Mouse (Mus musculus) neural tube, embryonic 11.5 days (tissue): ENCODE data around the gene Slc6a17. TPM values are rescaled to one million over a fixed set of nuclear protein-coding genes. Genes with fewer than 3 reads are reported as not detected.

Experiments
- ATAC-seq: fragments of 200-750 bp; cut with Nextera tagmentation; 2 replicates; pipeline ENCODE4 v1.8.0; 2017; ENCODE audit warnings: moderate number of reproducible peaks, mild to moderate bottlenecking, moderate TSS enrichment, moderate library complexity; ENCODE audit not compliant: insufficient read depth, low FRiP score, low TSS enrichment
- DNase-seq: peaks from one replicate; pipeline ENCODE4 v3.0.0-alpha.2; 2015; ENCODE audit warnings: low spot score
- H3K27ac ChIP-seq: fragments of 300-500 bp; sonication (generic); 2 replicates; pipeline ENCODE4 v1.5.1; 2014; ENCODE audit warnings: low read depth, mild to moderate bottlenecking, low read length
- H3K27me3 ChIP-seq: fragments of 300-500 bp; sonication (generic); 2 replicates; pipeline ENCODE4 v1.6.1; 2014; ENCODE audit warnings: mild to moderate bottlenecking, low read length, mixed read lengths; ENCODE audit not compliant: control insufficient read depth, insufficient read depth
- H3K36me3 ChIP-seq: fragments of 300-500 bp; sonication (generic); 2 replicates; pipeline ENCODE4 v1.6.1; 2014; ENCODE audit warnings: mild to moderate bottlenecking, low read length, moderate library complexity, mixed read lengths; ENCODE audit not compliant: control insufficient read depth, insufficient read depth
- H3K4me1 ChIP-seq: fragments of 300-500 bp; sonication (generic); 2 replicates; pipeline ENCODE4 v1.6.1; 2014; ENCODE audit warnings: low read length, mixed read lengths; ENCODE audit not compliant: control insufficient read depth, insufficient read depth
- H3K4me2 ChIP-seq: fragments of 300-500 bp; sonication (generic); 2 replicates; pipeline ENCODE4 v1.6.1; 2014; ENCODE audit warnings: low read depth, mild to moderate bottlenecking, moderate library complexity
- H3K4me3 ChIP-seq: fragments of 300-500 bp; sonication (generic); 2 replicates; pipeline ENCODE4 v1.5.1; 2014; ENCODE audit warnings: low read depth, low read length
- H3K9ac ChIP-seq: fragments of 300-500 bp; sonication (generic); 2 replicates; pipeline ENCODE4 v1.6.1; 2014; ENCODE audit warnings: mild to moderate bottlenecking, low read length
- H3K9me3 ChIP-seq: fragments of 300-500 bp; sonication (generic); 2 replicates; pipeline ENCODE4 v1.6.1; 2016; ENCODE audit warnings: low read length; ENCODE audit not compliant: control insufficient read depth
- WGBS: fragments of 180-500 bp; shearing (Covaris S2); extraction: QIAGEN DNeasy Blood & Tissue Kit; methylation state at CpG from one replicate; pipeline ENCODE4 v1.1.7; 2014; 5-methylcytosine and 5-hydroxymethylcytosine counted together
- polyA plus RNA-seq: library from polyadenylated mRNA; unstranded; fragments of >200 nt; fragmentation: Nextera tagmentation; extraction: Ambion mirVana; gene quantifications from 2 replicates; pipeline ENCODE4 v1.2.1, GENCODE M21; 2014

The Slc6a17 gene
- polyA plus RNA-seq, 1 experiment from 2014 or later = 2.6 TPM

- H3K4me1 ChIP-seq = no peaks in the 10 kb centered on the region; the same call in 1 of the 2 replicates
- H3K36me3 ChIP-seq = no peaks in the 10 kb centered on the region
- H3K4me2 ChIP-seq = no peak overlapping the region
- H3K4me3 ChIP-seq = no peak overlapping the region
- H3K27me3 ChIP-seq = peaks cover 8% of the 10 kb centered on the region
- no peak overlapping the region for H3K27ac ChIP-seq
- ATAC-seq (no peak), DNase-seq (no peak)
- H3K9ac ChIP-seq = no peak overlapping the region
- H3K9me3 ChIP-seq = no peaks in the 10 kb centered on the region
- 66% methylated on average over 3 of the region's 3 CpGs for WGBS
Observed at GRCm38 (mm10) chr3:107511416-107511815, 6.4 kb downstream of the Slc6a17 start.

- Histone ChIP-seq H3K9me3 (no peaks in the 10 kb centered on the region), H3K27ac (no peak overlapping the region), H3K4me1 (peaks cover 10% of the 10 kb centered on the region), H3K4me2 (no peak overlapping the region), H3K27me3 (no peaks in the 10 kb centered on the region), H3K36me3 (no peaks in the 10 kb centered on the region), H3K9ac (no peak overlapping the region), H3K4me3 (no peak overlapping the region)
- WGBS = 73% methylated on average over 8 of the region's 8 CpGs
- DNase-seq (no peak), ATAC-seq (no peak)
Observed at GRCm38 (mm10) chr3:107508696-107509095, 9.1 kb downstream of the Slc6a17 start.

DNA sequence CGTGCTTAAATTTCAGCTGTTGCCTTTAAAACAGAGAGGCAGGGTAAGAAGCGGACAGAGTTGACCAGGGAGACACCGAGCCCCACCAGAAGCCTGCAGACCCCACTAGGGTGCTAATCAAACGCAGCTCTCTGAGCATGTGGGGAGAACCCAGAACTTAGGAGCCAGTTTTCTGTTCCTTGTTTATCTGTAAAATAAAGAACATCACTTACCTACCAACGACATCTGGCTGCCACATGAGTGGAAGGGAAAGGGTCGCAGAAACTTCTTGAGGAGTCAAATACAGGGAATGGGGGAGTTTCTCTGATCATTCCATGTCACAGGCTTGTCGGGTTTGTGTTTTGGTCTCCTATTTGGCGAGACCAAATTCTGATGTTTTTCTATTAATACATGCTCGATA is 9.9 kb downstream of the Slc6a17 start:
- no peak overlapping the region for H3K4me3 ChIP-seq
- H3K4me2 ChIP-seq = no peak overlapping the region
- H3K4me1 ChIP-seq = peaks cover 10% of the 10 kb centered on the region
- no peak overlapping the region for H3K9ac ChIP-seq
- H3K36me3 ChIP-seq = no peaks in the 10 kb centered on the region
- H3K27me3 ChIP-seq = no peaks in the 10 kb centered on the region
- ATAC-seq (no peak), DNase-seq (no peak)
- no peak overlapping the region for H3K27ac ChIP-seq
- no peaks in the 10 kb centered on the region for H3K9me3 ChIP-seq
- WGBS = 67% methylated on average over 9 of the region's 9 CpGs

GRCm38 (mm10) chr3:107506531-107506930 is 11.3 kb downstream of the Slc6a17 start:
- H3K4me1 ChIP-seq = peaks cover 10% of the 10 kb centered on the region
- DNase-seq (no peak), ATAC-seq (no peak)
- H3K36me3 ChIP-seq = no peaks in the 10 kb centered on the region
- H3K9ac ChIP-seq = no peak overlapping the region
- 72% methylated on average over 4 of the region's 4 CpGs for WGBS
- H3K27me3 ChIP-seq = no peaks in the 10 kb centered on the region
- no peaks in the 10 kb centered on the region for H3K9me3 ChIP-seq
- no peak overlapping the region for H3K4me2 ChIP-seq
- no peak overlapping the region for H3K27ac ChIP-seq
- H3K4me3 ChIP-seq = no peak overlapping the region

DNA sequence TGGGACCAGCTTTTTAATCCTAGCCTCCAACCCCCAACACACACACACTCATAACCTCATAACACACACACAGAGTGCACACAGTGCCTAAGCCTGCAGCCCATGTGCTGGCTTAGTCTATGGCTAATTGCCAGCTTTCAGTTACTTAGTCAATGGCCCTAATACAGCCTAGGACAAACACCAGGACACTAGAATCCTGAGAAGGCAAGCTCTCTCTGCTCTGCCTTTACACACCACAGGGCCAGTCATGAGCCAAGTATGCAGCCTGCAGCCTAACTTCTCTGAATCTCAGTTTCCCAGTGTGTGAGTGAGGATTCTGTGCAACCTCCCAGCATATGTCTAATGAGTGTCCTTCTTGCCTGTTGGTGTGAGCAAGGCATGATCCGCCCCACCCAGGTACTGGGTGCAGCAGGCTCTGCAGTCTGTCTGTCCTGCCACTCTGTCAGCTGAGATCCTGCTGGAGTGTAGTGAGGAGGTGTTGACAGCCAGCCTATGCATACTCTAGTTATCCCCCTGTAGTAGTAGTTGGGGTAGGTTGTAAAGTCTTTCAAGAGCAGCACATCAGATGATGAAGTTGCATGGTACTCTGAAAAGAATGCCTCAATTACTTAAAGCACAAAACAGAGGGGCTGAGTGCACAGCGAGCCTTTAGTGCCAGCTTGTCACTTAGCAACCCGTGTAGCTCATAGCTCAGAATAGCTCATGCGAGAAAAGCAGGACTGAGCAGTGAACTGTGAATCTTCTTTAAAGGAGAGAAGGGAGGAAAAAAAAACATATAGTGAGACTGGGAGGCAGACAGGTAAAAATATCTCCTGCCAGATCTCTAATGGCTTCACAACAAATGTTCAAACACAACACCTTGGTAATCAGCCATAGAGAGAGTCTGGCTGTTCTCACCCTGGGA is 12.1 kb downstream of the Slc6a17 start:
- Histone ChIP-seq H3K36me3 (no peaks in the 10 kb centered on the region), H3K9ac (no peak overlapping the region), H3K4me3 (no peak overlapping the region), H3K27me3 (no peaks in the 10 kb centered on the region), H3K4me1 (peaks cover 10% of the 10 kb centered on the region), H3K4me2 (no peak overlapping the region), H3K27ac (0 out of 2 replicates have a peak overlapping the region, but pooled peaks have one; percentile 39), H3K9me3 (no peaks in the 10 kb centered on the region)
- 26% methylated on average over 4 of the region's 4 CpGs for WGBS
- peak; percentile 18 for DNase-seq
- ATAC-seq = peak; percentile 73

GRCm38 (mm10) chr3:107504542-107504941 is 13.3 kb downstream of the Slc6a17 start:
- no peak for DNase-seq
- ATAC-seq = no peak

DNA sequence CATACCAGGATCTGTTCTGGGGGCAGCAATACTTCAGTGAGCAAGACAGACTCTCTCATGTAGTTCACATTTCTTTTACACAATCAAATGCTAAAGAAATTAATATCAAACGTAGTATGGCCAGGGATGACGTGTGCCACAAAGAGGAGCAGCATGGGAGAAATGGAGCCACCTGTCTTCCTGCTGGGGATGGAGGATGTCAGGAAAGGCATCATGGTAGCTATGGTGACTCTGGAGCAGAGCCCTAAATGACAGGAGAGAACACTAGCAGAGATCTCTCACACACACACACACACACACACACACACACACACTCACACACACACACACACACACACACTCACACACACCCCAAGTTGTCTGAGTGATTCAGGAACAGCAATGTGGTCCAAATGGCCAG is 14.1 kb downstream of the Slc6a17 start:
- H3K27ac ChIP-seq = no peak overlapping the region
- WGBS = 85% methylated on average over 2 of the region's 2 CpGs

More at GRCm38 (mm10) chr3:107504542-107504941, 13.3 kb downstream of the Slc6a17 start:
- H3K27me3 ChIP-seq = no peaks in the 10 kb centered on the region
- H3K9me3 ChIP-seq = no peaks in the 10 kb centered on the region
- H3K36me3 ChIP-seq = no peaks in the 10 kb centered on the region
- H3K4me1 ChIP-seq = peaks cover 10% of the 10 kb centered on the region
- H3K4me2 ChIP-seq = no peak overlapping the region
- WGBS = 70% methylated on average over 1 of the region's 1 CpGs
- H3K27ac ChIP-seq = no peak overlapping the region
- H3K4me3 ChIP-seq = no peak overlapping the region
- no peak overlapping the region for H3K9ac ChIP-seq

GRCm38 (mm10) chr3:107501702-107502151 is 16.1 kb downstream of the Slc6a17 start:
- no peak overlapping the region for H3K4me2 ChIP-seq
- no peak overlapping the region for H3K9ac ChIP-seq
- no peak overlapping the region for H3K27ac ChIP-seq
- H3K36me3 ChIP-seq = no peaks in the 10 kb centered on the region
- no peaks in the 10 kb centered on the region for H3K27me3 ChIP-seq
- H3K9me3 ChIP-seq = no peaks in the 10 kb centered on the region
- ATAC-seq (no peak), DNase-seq (no peak)
- H3K4me1 ChIP-seq = peaks cover 10% of the 10 kb centered on the region
- 53% methylated on average over 7 of the region's 7 CpGs for WGBS
- H3K4me3 ChIP-seq = no peak overlapping the region

More for the DNA sequence above, 14.1 kb downstream of the Slc6a17 start:
- no peaks in the 10 kb centered on the region for H3K27me3 ChIP-seq
- no peaks in the 10 kb centered on the region for H3K9me3 ChIP-seq
- H3K4me1 ChIP-seq = peaks cover 10% of the 10 kb centered on the region
- H3K4me2 ChIP-seq = no peak overlapping the region
- ATAC-seq (no peak), DNase-seq (no peak)
- no peaks in the 10 kb centered on the region for H3K36me3 ChIP-seq
- no peak overlapping the region for H3K4me3 ChIP-seq
- no peak overlapping the region for H3K9ac ChIP-seq

DNA sequence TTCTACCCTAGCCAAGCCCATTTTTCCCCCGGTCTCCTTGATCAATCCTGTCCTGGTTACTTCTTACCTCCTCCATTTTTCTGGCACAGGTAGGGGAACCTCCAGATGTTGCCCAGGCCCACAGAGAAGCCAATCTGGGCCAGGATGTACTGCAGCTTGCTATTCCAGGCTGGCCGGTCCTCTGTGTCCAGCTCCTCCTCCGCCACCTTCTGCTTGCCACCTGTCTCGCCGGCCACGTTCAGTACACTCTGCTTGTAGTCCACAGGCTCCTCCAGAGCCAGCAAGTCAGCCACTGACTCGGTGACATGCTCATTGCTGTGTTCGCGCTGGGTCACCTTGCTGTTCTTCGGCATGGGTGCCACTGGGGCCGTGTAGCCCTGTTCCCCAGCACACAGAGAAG is 17.5 kb downstream of the Slc6a17 start:
- Histone ChIP-seq H3K4me2 (no peak overlapping the region), H3K9ac (no peak overlapping the region), H3K9me3 (no peaks in the 10 kb centered on the region), H3K36me3 (no peaks in the 10 kb centered on the region), H3K27me3 (no peaks in the 10 kb centered on the region), H3K4me3 (no peak overlapping the region), H3K4me1 (peaks cover under 1% of the 10 kb centered on the region; the same call in 1 of the 2 replicates), H3K27ac (no peak overlapping the region)
- ATAC-seq (no peak), DNase-seq (no peak)
- WGBS = 94% methylated on average over 11 of the region's 11 CpGs
